Mouse (Mus musculus): ENCODE measurements at regions not wholly inside any gene's neighbourhood (a gene's known extent, or its start where the extent isn't known, plus 50 kb on each side); places are given as distances from the start of the nearest gene placed in this dataset.
"Not testable (repeated sequence)": the region's sequence is repeated elsewhere in the genome, so short reads cannot be mapped to it uniquely, and the experiment has no call there.

DNA sequence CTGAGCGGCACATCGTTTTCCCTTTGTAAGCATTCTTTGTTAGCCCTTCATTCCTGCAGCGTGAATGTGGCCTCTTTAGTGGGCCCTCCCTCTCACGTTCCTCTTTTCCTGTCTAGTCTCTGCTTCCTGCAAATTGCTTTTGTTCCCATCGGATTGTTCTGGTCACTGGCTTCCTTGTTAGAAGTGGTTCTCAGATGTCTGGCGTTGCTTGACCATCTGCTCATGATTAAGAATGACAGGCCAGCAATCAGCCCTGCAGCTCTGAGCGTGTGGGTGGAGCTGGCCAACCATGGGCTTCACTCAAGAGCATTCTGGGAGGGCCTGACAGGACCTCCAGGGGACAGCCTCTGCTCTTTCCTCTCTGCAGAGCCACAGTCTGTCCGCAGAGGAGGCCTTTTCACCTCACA lies 297.5 kb downstream of the Eipr1 start:
- no peak for DNase-seq (ENCODE audit: low spot score in 2 of 2)

DNA sequence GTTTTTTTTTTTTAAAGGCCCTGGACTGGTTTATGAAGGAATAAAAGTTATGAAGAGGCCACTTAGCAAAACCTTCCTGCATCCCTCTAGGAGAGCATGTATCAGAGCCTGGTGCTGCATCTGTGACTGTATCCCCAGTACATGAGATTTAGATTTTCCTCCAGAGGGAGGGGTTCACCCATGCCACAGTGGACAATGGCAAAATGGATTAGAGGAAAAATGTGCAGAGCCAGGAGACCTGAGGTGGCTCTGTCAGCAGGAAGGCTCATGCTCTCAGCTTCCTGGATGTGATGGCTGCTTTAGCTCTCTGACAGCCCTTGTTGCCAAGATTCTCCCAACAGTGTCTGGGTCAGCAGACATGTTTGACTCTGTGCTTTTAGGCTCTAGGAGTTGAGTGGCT lies 298.2 kb downstream of the Eipr1 start:
- DNase-seq (ENCODE audit: low spot score in 2 of 2) = no peak

DNA sequence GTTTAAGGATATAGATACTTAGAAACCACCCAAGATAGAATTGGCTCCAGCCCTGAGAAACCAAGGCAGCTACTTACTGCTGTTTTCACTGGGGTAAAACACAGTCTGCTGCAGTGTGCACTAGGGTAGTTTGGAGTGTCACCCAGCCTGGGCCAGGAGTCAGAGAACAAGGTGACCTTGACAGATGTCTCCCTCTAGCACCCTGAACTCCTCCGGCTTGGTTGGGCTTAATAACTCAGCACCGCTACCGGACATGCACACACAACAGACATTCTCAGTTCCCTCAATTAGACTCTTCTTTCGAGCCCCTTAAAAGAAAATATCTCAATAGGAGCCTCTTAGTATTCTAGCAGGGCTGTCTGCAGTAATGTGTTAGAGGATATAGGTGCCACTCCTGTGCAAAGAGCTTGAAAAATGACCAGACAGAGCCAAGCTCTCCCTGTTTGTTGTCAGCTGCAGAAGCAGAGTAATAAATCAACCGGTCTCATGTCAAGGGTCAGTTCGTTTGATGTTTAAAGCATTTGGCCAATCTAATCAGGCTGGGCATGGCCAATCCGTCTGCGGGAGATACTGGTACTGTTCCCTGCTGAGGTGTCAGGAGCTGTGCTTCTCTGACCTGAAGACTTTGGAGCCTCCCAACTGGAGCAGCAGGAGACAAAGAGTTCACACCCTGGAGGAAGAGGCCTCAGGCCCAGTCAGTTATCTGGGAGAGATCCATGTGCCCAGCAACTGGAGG lies 299.1 kb downstream of the Eipr1 start:
- no peak for DNase-seq (ENCODE audit: low spot score in 2 of 2)

DNA sequence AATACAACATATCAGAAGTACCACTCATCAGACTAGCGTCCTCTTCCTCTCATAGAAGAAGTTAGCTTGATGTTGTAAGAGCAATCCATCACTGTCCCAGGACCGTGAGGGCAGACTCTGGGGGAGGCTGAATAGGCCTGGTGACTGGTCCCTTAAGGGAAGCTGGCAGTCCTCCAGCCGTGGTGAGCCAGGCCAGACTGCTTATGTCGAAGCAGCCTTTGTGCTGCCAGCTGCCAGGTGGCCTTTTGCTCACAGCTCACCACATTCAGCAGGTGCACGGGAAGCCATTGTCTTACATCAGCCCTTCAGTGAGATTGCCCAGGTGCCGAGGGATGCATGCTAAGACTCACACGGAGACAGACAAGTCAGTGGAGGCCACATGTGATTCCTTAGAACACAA lies 302.8 kb downstream of the Eipr1 start:
- DNase-seq (ENCODE audit: low spot score in 2 of 2) = peak; percentile 47

DNA sequence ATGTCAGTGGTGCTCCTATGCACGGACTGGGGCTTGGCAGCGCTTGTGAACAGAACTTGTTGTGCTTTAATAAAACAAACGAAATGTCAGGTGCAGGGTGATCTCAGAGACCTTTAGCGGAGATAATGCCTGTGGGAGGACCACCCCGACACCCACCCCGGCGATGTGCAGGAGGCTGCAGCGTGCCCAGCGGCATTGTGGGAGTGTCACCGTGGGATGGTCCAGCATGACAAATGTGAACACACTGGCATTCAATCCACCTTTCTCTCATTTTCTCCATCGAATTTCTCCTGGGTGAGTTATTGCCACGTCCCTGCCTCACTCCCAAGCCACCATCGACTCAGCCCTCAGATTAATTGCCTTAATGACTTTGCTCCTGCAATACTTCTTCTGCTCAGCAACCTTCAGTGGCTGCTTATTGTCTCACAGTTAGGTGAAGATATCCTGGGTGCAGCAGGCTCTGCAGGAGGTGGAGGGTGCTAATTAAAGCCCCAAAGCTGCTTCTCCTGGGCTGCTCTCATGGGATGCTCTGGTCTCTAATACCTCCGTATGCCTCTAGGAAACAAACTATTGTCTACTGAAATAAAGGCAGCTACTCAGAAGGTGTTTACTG lies 310.5 kb downstream of the Eipr1 start:
- no peak for DNase-seq (ENCODE audit: low spot score in 2 of 2)

DNA sequence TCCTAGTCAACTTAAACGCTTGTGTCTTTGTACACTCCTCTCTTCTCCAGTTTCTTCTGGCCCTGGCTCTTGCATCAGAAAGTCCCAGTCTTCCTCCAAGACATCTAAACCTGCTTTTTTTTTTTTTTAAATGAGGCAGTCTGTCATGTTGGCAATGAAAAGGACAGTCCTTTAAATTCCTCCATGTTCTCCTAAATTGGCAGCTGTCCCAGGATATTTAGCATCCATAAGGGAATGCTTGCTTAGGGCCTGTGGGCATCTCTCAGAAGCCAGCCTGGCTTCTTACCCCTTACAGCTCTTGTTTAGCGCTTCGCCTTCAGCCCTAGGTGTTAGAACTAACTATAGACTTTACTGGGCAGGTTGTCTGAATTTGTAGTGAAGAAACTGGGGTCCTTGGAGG lies 311.2 kb downstream of the Eipr1 start:
- DNase-seq (ENCODE audit: low spot score in 2 of 2) = no peak

DNA sequence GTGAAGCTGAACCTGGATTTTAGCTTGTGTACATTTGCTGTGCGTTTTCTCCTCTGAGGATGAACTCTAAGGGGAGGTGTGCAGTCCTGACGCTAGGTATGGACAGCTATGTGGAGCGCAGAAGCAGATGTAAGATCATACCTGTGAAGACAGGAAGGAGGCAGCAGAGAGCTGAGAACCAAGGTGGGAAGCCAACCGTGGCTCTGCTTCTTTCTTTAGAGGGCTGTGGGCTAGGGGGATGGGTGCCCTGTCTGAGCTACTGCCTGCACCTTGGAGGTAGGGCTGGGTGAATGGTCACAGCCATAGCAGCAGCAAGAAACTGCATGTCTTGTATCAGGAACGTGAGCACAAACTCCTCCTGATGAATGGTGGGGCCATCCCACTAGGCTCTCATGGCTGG lies 316.6 kb downstream of the Eipr1 start:
- DNase-seq (ENCODE audit: low spot score in 2 of 2) = no peak

DNA sequence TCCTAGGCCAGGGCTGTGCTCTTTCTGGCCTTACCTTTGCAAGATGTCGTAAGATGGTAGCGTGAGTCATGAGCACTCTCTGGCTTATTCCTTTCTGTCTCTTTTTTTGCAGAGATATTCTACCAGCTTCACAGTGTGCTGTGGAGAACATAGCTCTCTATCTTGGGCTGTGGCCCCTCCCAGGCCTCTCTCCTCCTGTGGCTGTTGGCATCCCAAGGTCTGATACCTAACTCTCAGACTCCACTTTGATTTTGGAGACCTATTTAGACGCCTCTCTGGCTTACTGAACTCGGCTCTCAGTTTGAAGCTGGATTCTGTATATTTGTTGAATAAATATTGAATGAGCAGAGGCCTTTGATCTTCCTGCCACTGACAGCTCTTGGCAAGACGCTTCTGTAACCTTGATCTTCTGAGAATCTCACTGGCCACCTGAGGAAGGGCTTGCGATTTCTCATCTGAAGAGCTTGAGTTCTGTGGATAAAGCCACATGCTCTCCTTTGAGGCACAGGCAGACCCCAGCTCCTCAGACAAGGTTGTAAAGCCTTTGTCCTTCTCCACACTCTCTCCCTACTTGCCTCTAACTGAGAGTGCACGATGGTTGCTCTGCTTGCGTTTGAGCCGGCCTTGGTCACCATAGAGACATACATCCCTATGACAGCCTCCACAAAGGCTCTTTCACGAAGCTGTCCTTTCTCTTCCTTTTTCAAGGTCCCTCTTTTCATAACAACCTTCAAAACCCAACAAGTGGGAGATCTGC lies 323.7 kb downstream of the Eipr1 start:
- peak in 1 of 2 experiments; percentile 48 for DNase-seq (ENCODE audit: low spot score in 2 of 2)

DNA sequence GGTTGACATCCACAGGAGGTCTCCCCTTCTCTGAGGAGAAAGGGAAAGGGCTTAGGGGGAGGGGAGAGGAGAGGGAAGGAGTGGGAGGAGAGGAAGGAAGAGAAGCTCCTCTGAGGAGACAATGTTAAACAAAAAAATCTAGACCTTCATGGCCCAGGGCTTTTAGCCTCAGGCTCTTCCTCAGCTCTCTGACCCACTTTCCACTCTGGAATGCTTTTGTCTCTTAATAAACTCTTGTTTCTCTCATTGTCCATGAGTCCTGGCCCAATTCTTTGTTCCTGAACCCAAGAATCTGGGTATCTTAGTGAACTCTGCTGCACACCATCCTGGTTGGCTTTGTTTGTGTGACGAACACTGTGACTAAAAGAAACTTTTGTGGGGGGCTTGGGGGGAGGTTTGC lies 325.0 kb downstream of the Eipr1 start:
- DNase-seq (ENCODE audit: low spot score in 2 of 2) = no peak

DNA sequence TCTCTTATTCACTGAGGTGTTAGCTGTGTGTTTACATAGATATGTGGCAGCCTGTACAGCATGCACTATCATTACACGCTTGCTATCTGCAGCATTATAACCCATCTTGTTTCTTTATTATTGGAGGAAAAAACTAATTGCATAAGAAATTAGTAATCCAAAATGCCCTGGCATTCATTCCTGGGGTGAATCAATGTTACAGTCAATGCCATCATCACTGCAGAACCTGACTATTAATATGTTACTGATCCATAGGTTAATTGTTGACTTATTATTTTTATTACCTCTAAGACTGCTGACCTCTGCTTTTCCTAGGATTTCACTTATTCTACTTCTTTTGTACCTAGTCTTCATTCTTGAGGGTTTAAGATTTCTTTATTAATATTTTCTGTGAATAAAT lies 327.4 kb downstream of the Eipr1 start:
- DNase-seq (ENCODE audit: low spot score in 2 of 2) = no peak

DNA sequence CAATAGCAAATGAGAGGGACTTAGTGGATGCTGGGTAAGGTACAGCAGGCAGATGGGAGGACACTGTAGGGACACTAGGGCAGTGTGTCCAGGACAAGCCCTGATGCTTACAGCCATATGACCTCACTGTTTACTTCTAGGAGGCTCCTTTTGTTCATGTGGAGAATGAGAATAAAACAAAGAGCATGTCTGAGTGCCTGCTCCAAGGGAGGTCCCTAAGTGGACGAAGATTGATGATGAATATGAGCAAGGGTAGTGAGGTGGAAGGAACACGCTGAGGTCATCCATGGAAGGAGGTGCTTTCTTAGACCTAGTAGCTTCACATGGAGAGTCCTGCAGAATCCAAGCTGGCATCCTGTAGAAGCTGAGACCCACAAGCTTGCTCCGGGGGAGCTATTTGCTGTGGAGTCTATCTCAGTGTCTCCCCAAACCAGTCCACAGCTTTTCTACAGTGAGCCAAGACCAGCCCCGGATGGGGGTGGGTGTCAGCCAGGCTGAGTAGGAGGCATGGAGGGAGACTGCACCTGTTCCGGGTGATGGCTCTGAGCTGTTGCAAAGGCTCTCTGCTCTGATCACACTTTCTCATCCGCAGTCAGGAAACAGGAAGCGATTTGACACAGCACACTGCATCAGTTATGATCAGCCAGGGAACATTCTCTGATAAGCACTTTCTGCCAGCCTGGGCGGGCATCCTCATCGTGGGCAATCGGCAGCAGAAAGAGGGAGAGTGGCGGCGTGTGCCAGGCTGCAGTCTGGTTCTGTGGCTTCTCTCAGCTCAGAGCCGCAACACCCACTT lies 332.0 kb downstream of the Eipr1 start:
- DNase-seq (ENCODE audit: low spot score in 2 of 2) = no peak

DNA sequence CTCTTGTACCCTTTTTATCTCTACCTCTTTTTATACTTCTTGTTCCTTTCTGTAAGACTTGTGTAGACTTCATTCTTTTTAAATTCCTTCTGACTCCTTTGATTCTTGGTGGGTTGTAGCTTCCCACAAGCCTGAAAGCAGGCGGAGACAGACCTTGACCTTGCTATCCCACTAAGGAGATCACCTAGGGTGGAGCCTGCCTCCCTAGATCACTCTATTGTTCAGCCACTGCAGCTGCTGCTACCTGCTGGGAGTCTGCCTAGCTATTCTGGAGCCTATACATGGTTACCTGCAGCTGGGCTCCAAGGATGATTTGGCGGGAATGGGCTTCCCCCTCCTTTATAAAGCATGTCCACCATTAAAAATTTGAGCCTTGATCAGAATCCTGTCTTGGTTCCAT lies 335.6 kb downstream of the Eipr1 start:
- not testable (repeated sequence) for DNase-seq (ENCODE audit: low spot score in 2 of 2)

DNA sequence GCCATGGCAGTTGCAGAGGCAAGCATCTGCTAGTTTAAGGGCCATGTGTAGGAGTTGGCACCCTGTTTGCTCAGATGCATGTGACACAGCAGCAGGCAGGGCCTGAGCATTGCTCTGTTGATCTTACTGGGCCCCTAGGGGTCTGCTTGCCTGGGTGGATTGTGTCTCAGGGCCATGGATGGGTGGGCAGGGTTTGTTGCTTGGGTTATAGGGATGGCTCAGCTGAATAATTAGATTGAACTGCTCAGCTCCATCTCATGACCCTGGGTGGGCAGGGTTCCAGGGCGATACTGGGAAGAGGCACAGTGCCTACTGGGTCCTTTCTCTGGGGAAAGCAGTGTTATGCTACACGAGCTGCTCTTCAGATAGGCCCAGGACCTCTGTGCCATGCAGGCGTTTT lies 338.0 kb downstream of the Eipr1 start:
- no peak for DNase-seq (ENCODE audit: low spot score in 2 of 2)

DNA sequence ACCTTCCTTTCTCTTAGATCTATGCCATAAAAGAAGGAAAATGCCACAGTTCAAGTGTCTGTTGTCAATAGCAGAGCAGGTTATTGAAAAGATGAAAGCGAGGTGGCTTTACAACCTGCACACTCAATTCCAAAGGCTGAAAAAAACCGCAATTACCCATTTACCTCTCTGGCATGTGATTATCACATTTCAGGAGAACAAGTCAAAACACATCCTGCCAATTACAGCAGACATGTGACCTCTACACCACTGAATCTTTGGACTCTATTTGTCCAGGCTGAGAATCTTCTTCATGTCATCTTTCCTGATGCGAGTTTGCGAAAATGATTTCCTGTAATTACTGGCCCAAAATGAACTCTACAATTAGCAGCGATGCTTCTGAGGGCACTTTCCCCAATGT lies 338.8 kb downstream of the Eipr1 start:
- no peak for DNase-seq (ENCODE audit: low spot score in 2 of 2)

DNA sequence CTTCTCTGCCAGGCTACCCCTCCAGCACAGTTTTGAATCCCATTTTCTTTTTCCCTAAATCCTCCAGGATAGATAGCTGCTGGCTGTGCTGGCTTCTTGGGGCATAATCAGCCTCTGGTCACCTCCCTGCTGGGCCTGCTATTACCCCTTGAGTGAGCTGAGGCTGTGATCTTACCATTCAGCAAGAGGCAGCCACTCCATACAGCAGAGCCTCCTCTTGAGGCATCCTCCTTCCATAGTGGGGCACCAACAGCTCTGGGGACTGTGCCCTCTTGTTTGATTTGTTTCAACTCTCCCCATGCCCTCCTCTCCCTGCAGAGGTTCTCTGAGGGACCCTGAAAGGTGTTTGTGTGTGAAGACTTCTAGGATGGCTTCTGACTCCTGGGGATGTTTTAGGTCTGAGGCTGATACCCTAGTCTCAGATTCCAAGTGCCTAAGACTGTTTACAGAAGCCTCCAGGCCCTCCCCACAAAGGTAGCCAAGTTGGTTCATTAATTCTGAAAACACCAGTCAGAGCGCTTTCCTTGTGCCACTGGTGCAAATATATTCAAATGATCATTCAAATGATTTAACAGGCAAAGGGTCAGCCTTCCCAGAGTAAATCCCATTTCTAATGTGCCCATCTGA lies 343.9 kb downstream of the Eipr1 start:
- DNase-seq (ENCODE audit: low spot score in 2 of 2) = no peak

DNA sequence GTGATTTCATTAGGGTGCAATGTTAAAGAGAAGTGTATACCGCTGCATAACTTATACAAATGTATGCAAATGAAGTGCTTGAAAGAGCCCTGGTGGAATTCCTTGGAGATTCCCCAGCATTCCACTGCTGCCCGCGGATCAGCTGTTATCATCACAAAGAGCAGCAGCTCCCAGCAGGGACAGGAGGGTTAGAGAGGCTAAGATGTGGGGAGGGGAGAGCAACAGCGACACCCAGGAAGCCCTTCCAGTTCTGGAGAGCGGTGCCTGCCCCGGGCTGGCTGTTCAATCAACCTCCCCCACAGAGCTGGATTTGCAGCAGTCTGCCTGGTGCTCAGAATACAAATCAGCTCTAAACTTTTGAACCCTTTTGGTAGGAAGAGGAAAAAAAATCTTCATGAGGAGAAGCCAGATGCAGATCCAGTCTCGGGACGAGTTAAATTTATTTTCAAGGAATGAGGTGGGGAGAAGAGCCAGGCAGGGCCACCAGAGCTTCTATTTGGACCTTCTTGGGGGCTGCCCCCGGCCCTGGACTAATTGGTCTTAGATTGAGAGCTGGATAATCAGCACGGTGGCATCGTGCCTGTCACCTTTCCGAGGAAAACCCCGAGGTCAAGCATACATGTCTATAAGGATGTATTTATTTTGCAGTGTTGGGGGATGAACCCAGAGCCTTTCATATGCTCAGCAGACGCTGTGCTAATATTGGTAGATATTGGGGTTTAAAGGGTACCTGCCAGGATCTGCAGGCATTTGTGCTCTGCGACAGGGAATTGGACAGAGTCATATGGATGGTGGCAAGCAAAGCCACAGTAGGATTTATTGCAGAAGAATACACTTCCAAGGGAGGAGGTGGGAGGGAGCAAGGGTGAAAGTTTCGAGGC lies 344.7 kb downstream of the Eipr1 start:
- DNase-seq (ENCODE audit: low spot score in 2 of 2) = no peak

DNA sequence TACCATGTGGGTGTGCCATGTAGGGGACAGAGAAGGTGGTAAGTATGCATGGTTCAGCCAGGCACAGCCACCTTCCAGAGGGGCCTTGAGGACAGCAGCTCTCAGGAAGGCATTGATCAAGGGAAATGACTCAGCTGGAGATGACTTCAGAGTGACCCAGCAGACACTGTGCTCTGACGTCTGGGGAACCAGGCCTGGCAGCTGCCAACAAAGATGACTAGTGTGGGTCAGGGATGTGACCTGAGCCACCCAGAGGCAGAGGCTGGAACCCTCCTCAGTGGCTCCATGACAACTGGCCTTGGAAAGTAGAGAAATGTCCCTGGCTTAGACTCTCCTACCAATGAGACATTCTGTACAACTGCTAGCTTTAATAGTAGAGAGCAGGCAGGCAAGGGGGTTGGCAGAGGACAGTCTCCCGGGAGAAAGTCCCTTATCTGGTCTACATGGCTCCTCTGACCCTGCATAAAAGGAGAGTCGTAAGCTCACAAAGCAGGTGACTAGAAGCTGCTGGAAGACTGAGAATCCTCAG lies 348.5 kb downstream of the Eipr1 start:
- peak; percentile 39 to 60 for DNase-seq (ENCODE audit: low spot score in 2 of 2)

DNA sequence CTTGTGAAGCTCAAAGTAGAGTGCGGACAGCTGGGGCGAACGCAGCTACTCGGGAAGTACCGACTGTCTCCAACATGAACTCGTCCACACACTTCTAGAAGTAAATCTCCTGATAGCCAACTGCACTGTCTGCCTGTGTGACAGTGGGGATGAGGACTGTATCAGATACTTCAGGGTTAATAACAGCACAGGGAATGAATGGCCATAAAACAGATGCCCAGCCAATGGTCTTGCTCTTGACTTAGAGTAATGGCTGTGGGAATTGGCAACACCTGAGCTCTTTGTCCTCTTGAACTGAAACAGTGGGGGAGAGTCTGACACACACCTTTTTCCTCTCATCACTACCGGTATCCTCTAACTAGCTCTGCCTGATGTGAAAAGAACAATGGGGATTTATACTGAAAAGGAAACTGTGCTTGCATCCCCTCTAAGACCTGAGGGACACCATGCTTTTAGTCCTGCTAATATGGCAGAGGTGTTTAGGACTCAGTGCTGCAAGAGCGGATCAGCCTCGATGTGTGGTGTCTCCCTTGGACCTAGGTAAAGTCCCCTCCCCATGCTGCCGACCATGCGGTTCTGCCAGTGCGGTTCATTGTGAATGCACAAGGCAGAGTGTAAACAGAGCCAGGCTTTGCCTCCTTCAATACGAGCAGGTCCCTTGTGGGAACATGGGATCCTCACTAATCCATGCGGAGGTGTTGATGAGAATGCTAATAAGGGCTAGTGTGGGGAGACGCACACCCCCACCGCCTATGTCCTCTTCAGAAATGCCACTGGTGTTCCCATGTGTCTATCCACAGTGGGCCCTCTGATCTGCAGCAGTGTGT lies 355.5 kb downstream of the Eipr1 start:
- no peak for DNase-seq (ENCODE audit: low spot score in 2 of 2)

DNA sequence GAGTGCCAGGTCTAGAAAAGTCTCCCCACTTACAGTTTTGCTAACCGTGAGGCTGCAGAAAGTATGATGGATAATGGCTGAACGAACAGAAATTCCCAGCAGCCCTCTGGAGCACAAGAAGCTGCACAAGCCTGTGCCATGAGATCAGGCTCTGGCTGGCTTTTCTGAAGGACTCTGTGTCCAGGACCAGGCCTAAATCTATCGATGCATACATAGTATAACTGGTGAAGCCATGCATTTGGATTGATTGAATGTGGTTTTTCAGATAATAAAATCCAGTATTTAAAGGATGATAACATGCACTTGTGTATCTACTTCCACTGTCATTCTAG lies 356.1 kb downstream of the Eipr1 start:
- DNase-seq (ENCODE audit: low spot score in 2 of 2) = no peak
